Mouse (Mus musculus): ENCODE data around the gene Fbxo24. TPM values are rescaled to one million over a fixed set of nuclear protein-coding genes. Genes with fewer than 3 reads are reported as not detected.

Gene Fbxo24
- polyA plus RNA-seq, 1 experiment, result 0.05 TPM

GRCm38 (mm10) chr5:137562965-137563364, 65.8 kb downstream of the Fbxo24 start:
- TF ChIP-seq GATA1 (IDR thresholded peaks at IDR 0.05; ENCODE audit: low read length), result no peak

Other genes starting within 250 kb of the Fbxo24 start
- not detected in 2 replicates for gene Zan, start 151.9 kb downstream of the Fbxo24 start, polyA plus RNA-seq (2012)
- gene Pop7, start 126.5 kb downstream of the Fbxo24 start, polyA plus RNA-seq (2012), result 63.3 and 81.3 TPM in 2 replicates
- 40.9 and 54.1 TPM in 2 replicates for gene Gigyf1, start 110.5 kb downstream of the Fbxo24 start, polyA plus RNA-seq (2012)
- not detected in 2 replicates for gene Epo, start 95.8 kb downstream of the Fbxo24 start, polyA plus RNA-seq (2012)
- gene Gnb2, start 95.5 kb downstream of the Fbxo24 start, polyA plus RNA-seq (2012), result 425 and 439 TPM in 2 replicates
- gene Actl6b, start 75.5 kb downstream of the Fbxo24 start, polyA plus RNA-seq (2012), result not detected in 2 replicates
- gene Tfr2, start 59.2 kb downstream of the Fbxo24 start, polyA plus RNA-seq (2012), result 80.4 and 98.8 TPM in 2 replicates
- 308 and 395 TPM in 2 replicates for gene Mospd3, start 27.9 kb downstream of the Fbxo24 start, polyA plus RNA-seq (2012)
- gene Pcolce, start 15.2 kb downstream of the Fbxo24 start, polyA plus RNA-seq (2012), result 0.11 and 0.23 TPM in 2 replicates
- gene Lrch4, start 119 bp upstream of the Fbxo24 start, polyA plus RNA-seq (2012), result 176 and 198 TPM in 2 replicates
- 8.9 and 10.7 TPM in 2 replicates for gene Gm20605, start 173 bp upstream of the Fbxo24 start, polyA plus RNA-seq (2012)
- gene Sap25, start 12.3 kb upstream of the Fbxo24 start, polyA plus RNA-seq (2012), result 28.9 and 39.0 TPM in 2 replicates
- 0.04 TPM in 2 replicates for gene Irs3, start 16.7 kb upstream of the Fbxo24 start, polyA plus RNA-seq (2012)
- 108 and 112 TPM in 2 replicates for gene Agfg2, start 55.7 kb upstream of the Fbxo24 start, polyA plus RNA-seq (2012)
- gene Nyap1, start 112.6 kb upstream of the Fbxo24 start, polyA plus RNA-seq (2012), result 0.76 and 1.4 TPM in 2 replicates
- gene Tsc22d4, start 116.7 kb upstream of the Fbxo24 start, polyA plus RNA-seq (2012), result 440 and 451 TPM in 2 replicates
- gene Ppp1r35, start 149.8 kb upstream of the Fbxo24 start, polyA plus RNA-seq (2012), result 111 and 138 TPM in 2 replicates
- 154 and 190 TPM in 2 replicates for gene Mepce, start 158.7 kb upstream of the Fbxo24 start, polyA plus RNA-seq (2012)
- 0.21 and 0.46 TPM in 2 replicates for gene Zcwpw1, start 158.8 kb upstream of the Fbxo24 start, polyA plus RNA-seq (2012)
- gene Pilra, start 207.3 kb upstream of the Fbxo24 start, polyA plus RNA-seq (2012), result not detected in 2 replicates
- gene Pilrb1, start 229.1 kb upstream of the Fbxo24 start, polyA plus RNA-seq (2012), result not detected in 2 replicates
- 0.26 TPM in 1 of 2 replicates, not detected in the other for gene Pilrb2, start 242.8 kb upstream of the Fbxo24 start, polyA plus RNA-seq (2012)